20 mouse cellular contexts compared by ENCODE assay signal in genomic region chr10:23089271-23089670, GRCm38 (mm10).
"Had no signal": no experiment of that assay in that cellular context is flagged by ENCODE, and none has a peak within 500 bp of the region (broad histone marks: within the 10 kb centered on the region; RNA-seq: fewer than 3 reads in every experiment).

No protein-coding gene starts in this region.

- H3K4me2 ChIP-seq: limb, embryonic 12.5 days; limb, embryonic 15.5 days; liver, embryonic 11.5 days; lung, embryonic 14.5 days; midbrain, embryonic 11.5 days; neural tube, embryonic 13.5 days had no signal

- H3K9me3 ChIP-seq: limb, embryonic 12.5 days; limb, embryonic 15.5 days; neural tube, embryonic 13.5 days had no signal

- DNase-seq: kidney, adult 2 months; kidney, postnatal 36 days; left cerebral cortex, postnatal 4 days; liver, postnatal 0 days; lung, postnatal 10 days; lung, postnatal 36 days; midbrain, embryonic 14.5 days; retina, postnatal 1 day; right cerebral cortex, postnatal 25 days; thymus, adult 2 months; thymus, postnatal 14 days; thymus, postnatal 4 days had no signal

- H3K27ac ChIP-seq: kidney, postnatal 0 days; limb, embryonic 12.5 days; limb, embryonic 15.5 days; liver, embryonic 14.5 days; neural tube, embryonic 13.5 days had no signal

- H3K4me3 ChIP-seq: limb, embryonic 12.5 days; limb, embryonic 15.5 days; neural tube, embryonic 13.5 days had no signal

- ATAC-seq: liver, postnatal 0 days had no signal

- H3K36me3 ChIP-seq: limb, embryonic 12.5 days; limb, embryonic 15.5 days; neural tube, embryonic 13.5 days had no signal

- H3K9ac ChIP-seq: limb, embryonic 12.5 days; limb, embryonic 15.5 days; liver, embryonic 14.5 days; liver, postnatal 0 days; lung, embryonic 14.5 days; neural tube, embryonic 13.5 days had no signal

- H3K27me3 ChIP-seq: limb, embryonic 12.5 days; limb, embryonic 15.5 days; neural tube, embryonic 13.5 days had no signal

- H3K4me1 ChIP-seq: neural tube, embryonic 13.5 days had no signal
